Mouse (Mus musculus) urinary bladder, adult 2 months (tissue): Measurements from ENCODE around the gene Arrdc3. TPM values are rescaled to one million over a fixed set of nuclear protein-coding genes. Genes with fewer than 3 reads are reported as not detected.

Source experiments
- DNase-seq: peaks from one replicate; pipeline ENCODE4 v3.0.0; 2022; ENCODE audit warnings: low spot score
- polyA plus RNA-seq: library from polyadenylated mRNA; depleted of rRNA; stranded (reverse); fragments of >200 nt; gene quantifications from 2 replicates; pipeline ENCODE4 v1.2.3, GENCODE M21; 2012

Gene Arrdc3
- polyA plus RNA-seq, 1 experiment = 25.6 TPM

GRCm38 (mm10) chr13:80920939-80921338 lies 37.8 kb downstream of the Arrdc3 start:
- no peak for DNase-seq

- no peak for DNase-seq
These were observed 38.6 kb downstream of the Arrdc3 start for GRCm38 (mm10) chr13:80921593-80922327.

GRCm38 (mm10) chr13:80928187-80928586 lies 45.0 kb downstream of the Arrdc3 start:
- no peak for DNase-seq

GRCm38 (mm10) chr13:80930030-80930429 lies 46.8 kb downstream of the Arrdc3 start:
- no peak for DNase-seq

- no peak for DNase-seq
These were observed 49.7 kb downstream of the Arrdc3 start for GRCm38 (mm10) chr13:80932816-80933402.

GRCm38 (mm10) chr13:80936426-80936825 lies 53.2 kb downstream of the Arrdc3 start:
- DNase-seq = no peak

GRCm38 (mm10) chr13:80939228-80939627 lies 56.0 kb downstream of the Arrdc3 start:
- DNase-seq = no peak

- DNase-seq = no peak
These were observed 56.7 kb downstream of the Arrdc3 start for GRCm38 (mm10) chr13:80939866-80940265.

GRCm38 (mm10) chr13:80940421-80940820 lies 57.2 kb downstream of the Arrdc3 start:
- no peak for DNase-seq

GRCm38 (mm10) chr13:80940860-80941630 lies 57.9 kb downstream of the Arrdc3 start:
- no peak for DNase-seq

- no peak for DNase-seq
These were observed 61.3 kb downstream of the Arrdc3 start for GRCm38 (mm10) chr13:80944532-80944931.
